Mouse (Mus musculus): Measurements from ENCODE around the gene Cmtm7.

Gene Cmtm7

DNA sequence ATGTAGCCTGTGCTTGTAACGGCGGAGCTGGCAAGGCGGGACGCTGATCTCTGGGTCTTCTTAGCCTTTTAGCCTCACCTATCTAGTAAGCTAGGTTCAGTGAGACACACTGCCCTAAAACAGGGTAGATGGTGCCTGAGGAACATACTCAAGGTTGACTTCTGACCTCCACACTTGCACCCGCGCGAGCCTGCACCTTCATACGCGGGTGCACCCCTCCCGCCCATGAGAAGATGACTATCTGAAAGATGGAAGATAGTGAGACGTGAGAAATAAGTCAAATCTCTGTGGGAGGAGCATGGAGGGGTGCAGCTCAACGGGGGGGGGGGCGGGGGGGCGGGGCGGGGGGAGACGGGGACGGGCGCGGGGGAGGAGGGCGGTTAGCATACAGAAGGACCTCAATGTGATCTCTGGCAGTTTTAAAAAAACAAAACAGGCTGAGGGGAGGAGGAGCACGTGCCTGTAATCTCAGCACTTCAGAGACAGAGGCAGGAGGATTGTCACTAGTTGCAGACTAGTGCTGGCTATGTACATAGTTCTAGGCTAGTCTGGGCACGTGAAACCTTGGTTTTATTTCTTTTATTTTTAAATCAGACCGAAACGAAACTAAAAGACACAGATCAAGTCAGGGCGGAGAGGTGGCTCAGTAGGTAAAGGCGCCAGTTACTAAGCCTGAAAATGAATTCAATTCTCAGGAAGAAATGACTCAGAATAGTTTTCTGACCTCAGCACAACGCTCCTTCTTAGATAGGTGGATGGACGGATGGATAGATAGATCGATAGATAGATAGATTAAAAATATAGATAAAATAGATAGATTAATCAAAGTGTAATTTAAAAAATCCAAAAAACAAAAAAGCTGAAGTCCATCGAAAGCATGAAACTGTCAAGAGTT, 51.5 kb downstream of the Cmtm7 start:
- no peak for TF ChIP-seq GATA4 (IDR thresholded peaks at IDR 0.05; ENCODE audit: insufficient replicate concordance, low read length)

DNA sequence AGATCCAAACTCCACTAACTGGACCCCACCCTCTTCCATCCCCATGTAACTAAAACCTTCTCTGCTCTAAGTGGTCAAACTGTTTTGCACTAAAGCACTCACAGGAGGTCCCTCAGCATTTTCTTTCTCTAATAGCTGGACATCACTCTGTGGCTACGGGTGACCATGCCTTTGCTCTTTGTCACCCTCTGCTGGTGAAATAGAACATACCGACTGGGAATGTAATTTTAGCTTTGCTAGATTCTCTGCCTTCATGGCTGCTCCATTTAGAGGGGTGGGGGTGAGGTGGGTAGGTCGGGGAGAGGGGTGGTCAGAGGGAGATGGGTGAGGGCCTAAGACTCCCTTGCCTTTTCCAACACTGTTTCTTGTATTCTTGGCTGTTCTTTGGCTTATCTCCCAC, 54.3 kb downstream of the Cmtm7 start:
- no peak for TF ChIP-seq GATA4 (IDR thresholded peaks at IDR 0.05; ENCODE audit: insufficient replicate concordance, low read length)

DNA sequence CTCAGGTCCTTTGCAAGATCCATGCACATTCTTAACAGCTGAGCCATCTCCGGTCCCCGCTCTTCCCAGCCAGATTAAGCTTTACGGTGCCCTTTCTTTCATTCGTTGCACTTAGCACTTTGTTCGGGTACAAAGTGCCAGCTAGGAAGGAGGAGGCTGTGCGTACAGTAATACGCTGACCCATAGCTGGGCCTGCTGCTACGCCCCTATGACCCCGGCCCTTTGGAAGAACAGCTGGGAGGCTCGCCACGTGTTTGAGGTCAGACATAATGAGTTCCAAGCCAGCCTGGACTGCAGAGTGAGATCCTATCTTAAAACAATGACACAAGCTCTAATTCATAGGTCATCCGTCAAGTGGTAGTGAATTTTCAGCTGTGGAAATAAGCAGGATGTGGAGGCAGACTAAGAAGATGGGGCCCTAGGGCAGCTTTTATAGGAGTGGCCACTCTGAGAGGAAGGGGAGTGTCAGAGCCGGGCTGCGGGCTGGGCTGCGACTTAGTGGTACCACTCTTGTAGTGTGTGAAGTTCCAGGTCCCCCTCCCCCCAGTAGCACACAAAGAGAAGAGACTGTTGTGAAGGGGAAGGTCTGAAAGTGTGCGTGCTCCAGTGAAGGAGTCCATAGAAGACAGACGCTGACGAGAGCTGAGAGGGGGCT, 64.9 kb downstream of the Cmtm7 start:
- no peak for TF ChIP-seq GATA4 (IDR thresholded peaks at IDR 0.05; ENCODE audit: insufficient replicate concordance, low read length)

DNA sequence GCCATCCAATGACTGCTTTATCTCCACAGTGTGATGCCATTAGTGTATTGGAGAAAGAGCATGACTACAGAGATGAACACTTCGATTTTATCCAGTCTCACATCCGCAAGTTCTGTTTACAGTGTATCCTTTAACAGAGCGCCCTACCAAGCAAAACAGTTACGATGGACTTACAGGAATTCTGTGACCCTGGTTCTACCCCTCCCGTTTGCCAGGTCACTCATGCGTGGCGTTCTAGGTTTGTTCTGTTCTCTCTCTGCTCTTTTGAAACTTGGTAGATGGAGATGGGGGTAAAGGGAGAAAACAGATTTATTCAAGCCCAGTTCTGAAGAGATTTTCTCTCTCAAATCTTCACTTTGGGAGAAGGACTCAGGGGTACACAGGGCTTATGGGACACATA, 68.2 kb downstream of the Cmtm7 start:
- TF ChIP-seq GATA4 (IDR thresholded peaks at IDR 0.05; ENCODE audit: insufficient replicate concordance, low read length), result no peak

DNA sequence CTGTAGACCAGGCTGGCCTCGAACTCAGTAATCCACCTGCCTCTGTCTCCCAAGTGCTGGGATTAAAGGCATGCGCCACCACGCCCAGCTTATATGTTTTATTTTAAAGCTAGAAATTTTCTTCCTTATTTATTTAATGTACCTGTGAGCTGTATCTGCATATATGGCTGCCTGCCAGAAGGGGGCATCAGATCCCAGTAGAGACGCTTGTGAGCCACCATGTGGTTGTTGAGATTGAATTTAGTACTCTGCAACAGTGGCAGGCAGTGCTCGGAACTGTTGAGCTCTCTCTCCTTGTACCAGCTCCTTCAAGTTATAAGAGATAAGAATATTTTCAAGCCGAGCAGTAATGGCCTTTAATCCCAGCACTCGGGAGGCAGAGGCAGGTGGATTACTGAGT, 71.3 kb downstream of the Cmtm7 start:
- TF ChIP-seq GATA4 (IDR thresholded peaks at IDR 0.05; ENCODE audit: insufficient replicate concordance, low read length), result no peak

DNA sequence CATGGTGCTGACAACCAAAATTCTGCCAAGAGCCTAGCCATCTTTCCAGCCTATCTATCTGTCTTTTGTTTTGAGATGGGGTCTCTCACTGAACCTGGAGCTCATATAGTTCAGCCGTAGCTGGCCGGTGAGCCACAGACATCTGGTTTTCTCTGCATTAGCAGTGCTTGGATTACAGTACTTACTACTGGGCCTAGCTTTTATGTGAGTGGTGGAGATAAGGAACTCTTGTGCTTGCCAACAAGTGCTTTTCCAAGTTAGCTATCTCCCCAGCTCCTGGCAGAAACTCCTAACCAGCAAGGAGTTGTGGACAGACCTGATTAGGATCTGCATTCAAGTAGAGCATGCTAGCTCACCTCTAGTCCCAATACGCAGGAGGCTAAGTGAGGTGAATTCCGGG, 73.9 kb downstream of the Cmtm7 start:
- no peak for TF ChIP-seq GATA4 (IDR thresholded peaks at IDR 0.05; ENCODE audit: insufficient replicate concordance, low read length)

All from liver, adult (tissue).